In the genomic region with DNA sequence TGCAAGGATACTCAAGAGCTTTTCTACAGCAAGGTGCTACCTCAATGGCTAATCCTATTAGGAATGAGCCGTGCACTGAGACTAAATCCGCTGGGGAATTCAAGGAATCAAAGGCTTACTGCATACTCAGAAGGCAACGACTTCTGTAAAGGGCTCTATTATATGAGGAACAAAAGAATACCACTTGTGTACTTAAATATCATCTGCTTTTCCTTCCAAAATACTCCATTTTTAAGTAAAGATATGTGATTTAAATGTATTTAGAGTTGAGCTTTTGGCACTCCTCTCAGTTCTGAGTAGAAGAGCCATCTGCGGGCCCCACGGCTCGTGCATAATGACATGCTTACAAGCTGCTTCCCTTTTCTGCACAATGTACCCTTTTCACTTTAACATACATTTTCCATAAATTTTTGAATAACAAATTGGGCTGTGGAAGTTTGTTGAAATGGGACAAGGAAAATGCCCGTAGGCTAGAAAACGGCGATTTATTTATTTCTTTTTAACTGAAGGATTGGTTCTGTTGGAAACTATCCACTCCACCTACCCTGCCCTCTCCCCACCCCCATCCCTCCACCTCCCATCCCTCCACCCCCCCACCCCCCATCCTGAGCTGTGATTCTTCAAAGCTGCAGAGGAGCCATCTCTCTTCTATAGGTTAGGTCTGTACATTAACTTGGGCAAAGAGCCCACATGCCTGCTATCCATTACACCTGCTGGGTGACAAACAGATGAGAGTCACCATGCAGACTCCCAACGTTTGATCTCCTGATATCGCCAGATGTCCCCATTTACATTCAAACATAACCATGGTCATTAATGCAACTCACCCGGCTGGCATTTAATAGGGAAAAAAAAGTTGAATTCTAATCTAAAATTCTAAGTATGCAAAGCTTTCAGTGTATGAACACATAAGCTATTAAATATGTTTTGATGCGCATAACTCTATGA, we compare ENCODE assay signal across 10 mouse cellular contexts.
A peak's percentile ranks its signal among the peaks of the same experiment; 100 is the strongest.
DNase-seq lines count a peak whose midpoint lies in the region; ATAC-seq lines count a peak whose summit lies in the region.
"Had no signal": no experiment of that assay in that cellular context is flagged by ENCODE, and none has a peak within 500 bp of the region (broad histone marks: within the 10 kb centered on the region; RNA-seq: fewer than 3 reads in every experiment).

No protein-coding gene starts in this region.

- no peak overlapping the region for H3K9ac ChIP-seq in embryonic facial prominence, embryonic 11.5 days (replicated peaks; ENCODE audit: low read length)
- H3K9ac ChIP-seq: heart, embryonic 15.5 days had no signal

- intact Hi-C loops in left cerebral cortex, postnatal 36 days (cut with DNase I) = no loop called here

- 29% methylated on average over 13 of the region's 13 CpGs for WGBS in embryonic facial prominence, embryonic 11.5 days
- 36% methylated on average over 13 of the region's 13 CpGs for WGBS in embryonic facial prominence, embryonic 10.5 days

- H3K27ac ChIP-seq in embryonic facial prominence, embryonic 11.5 days (replicated peaks; ENCODE audit: low read depth, low read length) = no peak overlapping the region
- H3K27ac ChIP-seq in embryonic facial prominence, embryonic 10.5 days (replicated peaks) = no peak overlapping the region
- H3K27ac ChIP-seq: heart, embryonic 15.5 days had no signal

- H3K4me2 ChIP-seq in embryonic facial prominence, embryonic 11.5 days (ENCODE audit: low read depth, low read length) = no peak overlapping the region
- H3K4me2 ChIP-seq: heart, embryonic 15.5 days had no signal

- no peak overlapping the region for H3K4me3 ChIP-seq in embryonic facial prominence, embryonic 11.5 days (ENCODE audit: low read depth, low read length)
- no peak overlapping the region for H3K4me3 ChIP-seq in embryonic facial prominence, embryonic 10.5 days
- H3K4me3 ChIP-seq: heart, embryonic 15.5 days had no signal

- no peak; the same call in 1 of the 2 replicates for ATAC-seq in embryonic facial prominence, embryonic 11.5 days (replicated peaks; ENCODE audit: insufficient number of reproducible peaks, low FRiP score, low TSS enrichment, low read depth)
- ATAC-seq in frontal cortex, adult (ENCODE audit: low TSS enrichment) = peak; percentile 96

- no peaks in the 10 kb centered on the region for H3K4me1 ChIP-seq in embryonic facial prominence, embryonic 11.5 days (ENCODE audit: control insufficient read depth, insufficient read depth, low read length)
- no peaks in the 10 kb centered on the region for H3K4me1 ChIP-seq in embryonic facial prominence, embryonic 10.5 days
- H3K4me1 ChIP-seq: heart, embryonic 15.5 days had no signal

- DNase-seq in embryonic facial prominence, embryonic 11.5 days (ENCODE audit: low spot score) = peak; percentile 45
- DNase-seq in embryonic facial prominence, embryonic 10.5 days (ENCODE audit: low spot score) = no peak
- peak; percentile 38 to 47 for DNase-seq in left cerebral cortex, postnatal 36 days (ENCODE audit: low spot score in 2 of 2)
- DNase-seq in right cerebral cortex, postnatal 25 days = peak; percentile 42
- DNase-seq in heart, postnatal 4 days = no peak
- DNase-seq in heart, adult 8-10 months (ENCODE audit: low spot score) = no peak
- no peak for DNase-seq in adrenal gland, postnatal 25 days
- DNase-seq: lung, adult 18-20 months had no signal

- no peaks in the 10 kb centered on the region for H3K36me3 ChIP-seq in embryonic facial prominence, embryonic 11.5 days (replicated peaks; ENCODE audit: control insufficient read depth, insufficient read depth, low read depth, low read length)
- no peaks in the 10 kb centered on the region for H3K36me3 ChIP-seq in embryonic facial prominence, embryonic 10.5 days (replicated peaks)
- H3K36me3 ChIP-seq: heart, embryonic 15.5 days had no signal

- no peaks in the 10 kb centered on the region for H3K9me3 ChIP-seq in embryonic facial prominence, embryonic 11.5 days (replicated peaks; ENCODE audit: control insufficient read depth, low read length)
- H3K9me3 ChIP-seq in embryonic facial prominence, embryonic 10.5 days = no peaks in the 10 kb centered on the region
- H3K9me3 ChIP-seq: heart, embryonic 15.5 days had no signal

- no peaks in the 10 kb centered on the region for H3K27me3 ChIP-seq in embryonic facial prominence, embryonic 11.5 days (ENCODE audit: control insufficient read depth, insufficient read depth, low read length)
- H3K27me3 ChIP-seq in embryonic facial prominence, embryonic 10.5 days (replicated peaks; ENCODE audit: low read depth, poor library complexity, severe bottlenecking) = peaks cover 8% of the 10 kb centered on the region
- H3K27me3 ChIP-seq: heart, embryonic 15.5 days had no signal

Comparison
In these comparisons a context has a peak if more than half of its experiments do, and no peak if none do; other contexts are left out.
1. DNase-seq: peak in embryonic facial prominence, embryonic 11.5 days (single experiment), left cerebral cortex, postnatal 36 days (2 of 2) and right cerebral cortex, postnatal 25 days (single experiment); none in embryonic facial prominence, embryonic 10.5 days (single experiment), heart, postnatal 4 days (single experiment), heart, adult 8-10 months (single experiment) and adrenal gland, postnatal 25 days (single experiment).